Mouse (Mus musculus) spleen, postnatal 4 days (tissue): ENCODE results near the gene Lipc.

Experiments used
- DNase-seq, 2 experiments: peaks; one replicate each; pipeline ENCODE4 v3.0.0; 2022; ENCODE audit warnings: low spot score in 2 of 2

Gene Lipc

DNA sequence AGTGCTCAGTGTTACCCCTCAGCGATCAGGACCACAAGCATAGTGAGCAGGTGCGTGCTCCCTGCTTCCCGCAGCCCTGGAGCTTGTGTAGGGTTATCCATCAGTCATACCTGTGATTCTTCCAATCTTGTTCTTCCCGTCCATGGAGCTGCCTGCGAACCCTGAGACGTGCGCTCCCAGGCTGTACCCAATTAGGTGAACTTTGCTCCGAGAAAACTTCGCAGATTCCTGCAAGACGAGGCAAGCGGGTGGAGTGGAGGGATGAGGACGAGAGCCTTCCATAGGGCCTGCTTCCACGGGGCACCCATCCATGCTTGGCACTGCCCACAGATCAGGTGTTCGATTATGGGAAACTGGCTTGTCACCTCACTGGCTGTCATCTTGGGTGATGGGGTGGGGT is 133.3 kb downstream of the Lipc start:
- no peak for DNase-seq

DNA sequence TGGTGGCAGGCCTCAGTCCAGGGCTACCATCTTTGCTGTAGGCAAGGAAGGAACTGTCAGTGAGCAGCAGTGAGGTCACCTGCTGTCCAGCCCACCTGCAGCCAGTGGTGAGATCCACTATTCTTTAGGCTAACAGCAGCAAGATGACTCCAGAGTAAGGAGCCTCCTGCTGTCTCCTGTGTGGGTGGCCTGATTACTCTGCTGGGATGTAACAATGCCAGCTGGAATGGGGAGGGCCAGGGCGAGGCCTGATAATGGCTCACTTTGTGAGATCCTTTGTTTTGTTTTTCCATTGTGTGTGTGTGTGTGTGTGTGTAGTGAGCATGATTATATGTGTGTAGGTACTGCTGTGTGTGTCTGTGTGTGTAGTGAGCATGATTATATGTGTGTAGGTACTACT is 134.6 kb downstream of the Lipc start:
- DNase-seq = no peak

DNA sequence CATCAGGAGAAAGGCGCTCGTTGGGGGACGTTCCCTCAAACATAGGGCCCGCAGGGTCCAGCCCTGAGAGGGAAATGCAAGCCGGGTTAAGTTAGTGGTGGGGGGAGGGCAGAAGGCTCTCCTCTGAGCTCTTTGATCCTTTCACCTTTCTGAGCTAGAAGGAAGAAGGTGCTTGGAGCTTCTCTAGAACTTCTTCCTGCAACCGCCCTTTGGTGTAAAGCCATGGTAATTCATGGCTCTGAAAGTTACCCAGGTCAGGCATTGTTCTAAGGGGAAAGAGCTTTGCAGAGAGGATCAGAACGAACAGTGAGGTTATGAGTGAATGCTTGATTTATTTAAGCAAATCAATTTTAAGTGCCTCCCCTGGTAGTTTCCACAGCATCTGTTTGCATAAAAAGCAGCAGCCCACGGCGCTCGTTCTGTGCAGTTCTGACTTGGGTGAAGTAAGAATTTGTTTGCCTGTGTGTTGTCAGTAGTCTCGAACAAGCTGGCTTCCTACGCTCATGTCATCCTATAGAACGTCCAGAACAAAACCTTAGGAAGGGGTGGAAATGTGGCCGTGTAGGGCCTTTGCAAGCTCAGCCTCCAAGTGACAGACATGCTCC is 135.2 kb downstream of the Lipc start:
- no peak for DNase-seq

DNA sequence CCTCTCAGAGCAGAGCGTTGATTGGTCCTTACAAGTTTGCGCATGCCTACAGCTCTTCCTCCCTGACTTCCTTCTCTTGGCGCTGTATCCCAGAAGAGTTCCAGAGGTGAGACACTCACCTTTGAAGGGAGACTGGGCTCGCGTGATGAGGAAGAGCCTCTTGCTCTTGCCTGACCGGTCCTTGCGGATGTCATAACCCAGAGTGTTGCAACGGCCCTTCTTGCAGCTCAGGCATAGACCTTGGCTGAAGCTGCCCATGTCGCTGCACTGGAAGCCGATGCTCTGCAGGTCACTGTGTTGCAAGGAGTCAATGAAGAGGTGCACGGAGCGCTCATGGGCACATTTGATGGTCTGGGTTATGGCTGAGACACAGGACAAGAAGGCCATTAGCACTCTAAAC is 139.5 kb downstream of the Lipc start:
- peak in 1 of 2 experiments; percentile 44 for DNase-seq

DNA sequence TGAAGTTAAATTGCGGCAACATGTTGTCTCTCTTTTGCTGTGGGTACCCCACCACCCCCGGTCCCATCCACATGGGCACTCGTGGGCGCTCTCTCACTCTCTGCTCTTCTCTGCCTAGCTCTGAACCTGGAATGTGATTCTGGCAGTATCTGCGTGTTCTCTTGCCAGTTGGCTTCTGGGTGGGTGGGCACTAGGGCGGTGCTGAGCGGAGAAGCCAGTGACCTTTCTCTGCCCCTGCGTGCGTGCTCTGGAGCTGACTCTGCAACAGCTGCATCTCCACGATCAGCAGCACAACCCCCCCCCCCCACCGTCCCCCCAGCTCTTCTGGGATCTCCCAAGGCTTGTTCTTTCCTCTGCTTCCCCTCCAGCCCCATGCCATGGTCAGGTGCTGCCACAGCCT is 144.3 kb downstream of the Lipc start:
- no peak for DNase-seq

DNA sequence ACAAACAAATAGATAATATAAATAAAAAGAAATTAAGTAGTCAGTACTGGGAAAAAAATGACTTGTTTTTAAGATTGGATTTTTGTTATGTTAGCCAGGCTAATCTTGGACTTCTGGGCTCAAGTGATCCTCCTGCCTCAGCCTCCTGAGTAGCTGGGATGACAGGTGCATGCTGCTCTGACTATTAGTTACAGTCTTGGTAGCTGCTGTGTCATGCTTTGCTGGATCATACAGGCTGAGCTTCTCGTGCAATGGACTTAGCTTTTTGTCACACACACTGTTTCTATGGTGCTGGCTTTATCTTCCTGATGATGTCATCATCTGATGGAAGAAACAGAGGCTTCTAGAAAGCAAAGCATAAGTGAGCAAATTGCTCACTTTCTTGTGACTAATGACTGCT is 146.0 kb downstream of the Lipc start:
- no peak for DNase-seq

DNA sequence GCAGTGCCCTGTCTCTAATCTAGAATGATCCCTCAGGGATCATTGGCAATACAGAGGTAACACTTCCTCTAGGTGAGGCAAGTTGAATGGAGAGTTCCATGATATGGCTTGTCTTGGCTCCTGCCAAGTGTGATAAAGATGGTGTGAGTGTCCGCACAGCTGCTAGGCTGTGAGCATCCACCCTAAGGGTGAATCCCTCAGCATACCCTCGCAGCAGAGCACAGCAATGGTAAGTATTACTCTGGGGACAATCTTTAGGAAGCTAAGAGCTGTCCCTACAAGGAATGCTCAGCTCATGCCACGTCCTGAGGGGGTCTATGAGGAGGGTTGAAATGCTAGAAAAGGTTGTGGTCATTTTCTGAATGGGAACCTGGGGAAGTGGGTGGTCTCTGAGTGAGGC is 149.2 kb downstream of the Lipc start:
- no peak for DNase-seq

DNA sequence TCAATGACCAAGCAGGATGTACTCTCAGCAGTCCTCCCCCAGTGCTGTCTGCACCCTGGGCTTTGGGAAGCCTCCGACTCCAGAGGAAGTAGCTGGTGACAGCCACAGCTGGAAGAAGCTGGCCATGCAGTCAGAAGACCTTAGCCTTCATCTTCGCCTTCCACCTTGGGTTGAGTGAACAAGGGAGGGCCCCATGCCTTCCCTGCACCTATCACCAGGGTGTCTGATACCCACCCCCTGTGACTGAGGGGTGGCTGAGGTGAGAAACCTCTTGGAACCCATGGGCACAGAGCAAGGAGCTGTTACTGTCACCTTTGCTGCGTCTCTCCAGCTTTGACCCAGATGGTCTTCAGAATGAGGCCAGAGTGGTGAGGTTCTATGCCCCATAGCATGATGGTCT is 150.3 kb downstream of the Lipc start:
- no peak for DNase-seq

DNA sequence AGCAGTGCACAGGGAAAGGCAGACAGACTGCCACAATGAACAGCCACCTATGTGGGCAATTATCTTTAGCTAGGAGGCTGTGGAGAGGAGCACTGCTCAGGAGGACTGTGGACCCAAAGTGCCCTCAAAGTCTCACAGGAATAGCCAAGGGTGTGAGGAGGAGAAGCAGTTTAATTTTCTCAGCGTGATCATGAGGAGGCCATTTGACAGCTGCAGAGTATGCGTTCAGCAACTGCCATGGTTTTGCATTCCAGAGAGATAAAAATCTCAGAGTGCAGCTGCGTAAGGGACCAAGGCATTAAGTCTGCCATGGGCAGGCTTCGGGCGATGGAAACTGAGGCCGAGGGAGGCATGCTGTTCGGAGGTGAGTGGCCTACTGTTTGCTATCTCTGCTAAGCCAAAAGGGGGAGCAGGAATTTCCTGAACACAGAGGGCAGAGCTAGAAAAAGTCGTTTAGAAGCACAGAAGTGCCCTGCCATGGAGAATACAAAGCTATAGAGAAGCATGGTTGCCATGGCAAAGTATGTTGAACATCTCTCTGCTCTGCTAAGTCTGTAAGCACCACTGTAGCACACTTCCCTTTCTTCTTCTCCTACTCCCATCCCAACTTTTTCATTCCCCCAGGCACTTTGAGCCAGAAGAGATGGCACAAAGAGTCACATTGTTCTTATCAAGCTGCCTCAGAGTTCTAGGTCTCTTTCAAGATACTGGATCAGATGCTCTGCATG is 151.3 kb downstream of the Lipc start:
- no peak for DNase-seq

DNA sequence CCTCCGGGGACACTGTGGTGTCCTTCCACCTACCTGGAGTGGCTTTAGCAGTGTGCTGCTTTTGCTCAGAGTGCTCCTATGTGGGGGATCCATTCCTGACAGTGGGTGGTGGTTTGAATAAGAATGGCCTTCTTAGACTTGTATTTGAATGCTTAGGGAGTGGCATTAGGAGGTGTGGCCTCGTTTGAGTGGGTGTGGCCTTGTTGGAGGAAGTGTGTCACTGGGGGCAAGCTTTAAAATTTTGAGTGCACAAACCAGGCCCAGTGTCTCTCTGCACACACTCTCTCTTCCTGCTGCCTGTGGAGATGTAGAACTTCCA is 156.6 kb downstream of the Lipc start:
- no peak for DNase-seq

DNA sequence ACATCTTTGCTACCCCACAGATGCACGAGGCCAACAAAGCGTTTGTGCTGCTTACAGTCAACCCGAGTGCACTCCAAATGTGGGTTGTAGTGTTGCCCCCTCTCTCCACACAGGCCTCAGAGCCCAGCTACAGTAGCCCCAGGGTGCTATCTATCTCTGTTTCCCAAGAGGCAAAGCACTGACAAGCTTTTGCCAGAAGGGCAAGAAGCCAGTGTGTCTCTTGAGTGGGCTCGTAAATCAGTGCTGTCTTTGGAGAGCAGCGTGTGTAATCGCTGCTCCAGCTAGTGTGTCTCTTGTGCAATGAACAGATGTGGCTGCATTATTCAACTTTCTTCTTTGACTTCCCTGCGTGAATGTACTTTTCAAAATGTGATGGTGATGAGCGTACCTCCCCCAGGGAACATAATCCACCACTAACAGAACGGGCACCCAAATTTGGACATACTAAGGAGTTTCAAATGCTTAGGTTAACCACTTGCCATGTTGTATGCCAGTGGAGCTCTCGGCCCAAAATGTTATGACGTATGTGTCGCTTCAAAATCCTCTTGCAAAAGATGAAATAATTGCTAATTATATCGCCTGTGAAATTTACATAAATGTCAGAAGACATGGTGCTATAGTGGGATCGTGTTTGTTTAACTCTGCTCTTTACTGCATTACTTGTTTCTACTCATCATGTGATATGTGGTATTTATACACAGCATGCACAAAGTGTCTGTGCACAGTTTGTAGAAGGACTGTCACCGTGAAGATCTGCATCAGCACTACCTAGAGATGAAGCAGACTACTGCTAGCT is 157.2 kb downstream of the Lipc start:
- no peak for DNase-seq

DNA sequence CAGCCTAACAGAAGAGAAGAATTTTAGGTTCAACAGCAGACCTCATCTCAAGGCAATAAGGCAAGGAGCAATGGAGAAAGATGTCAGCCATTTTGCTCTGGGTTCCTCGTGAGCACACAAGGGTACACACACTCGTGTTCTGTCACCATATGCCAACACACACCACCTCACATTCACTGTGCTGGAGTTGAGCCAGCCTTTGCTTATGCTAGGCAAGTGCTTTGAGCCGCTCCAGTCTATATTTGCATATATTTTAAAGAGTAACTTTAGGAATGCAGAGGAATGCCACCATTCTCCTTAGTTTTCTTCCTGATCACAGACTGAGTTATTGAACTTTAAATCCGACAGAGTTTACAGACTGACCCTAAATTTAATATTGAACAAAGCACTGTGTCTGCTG is 161.4 kb downstream of the Lipc start:
- no peak for DNase-seq

DNA sequence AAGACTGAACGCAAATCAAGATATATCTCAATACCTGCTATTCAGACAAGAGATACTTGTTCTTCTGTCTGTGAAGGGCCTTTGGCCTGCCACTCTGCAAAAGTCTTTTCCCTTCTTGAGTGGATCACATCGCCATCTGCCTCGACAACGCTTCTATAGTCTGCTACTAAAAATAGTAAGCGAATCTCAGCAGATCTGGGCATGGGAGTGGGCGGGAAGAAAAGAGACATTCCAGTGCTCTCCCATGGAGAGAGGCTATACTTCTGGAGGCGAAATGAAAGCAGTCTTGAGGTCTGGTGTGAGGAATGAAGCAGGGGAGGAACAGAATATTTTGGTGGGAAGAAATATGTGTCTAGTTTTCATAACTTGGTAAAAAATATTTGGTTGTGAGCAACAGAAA is 163.3 kb downstream of the Lipc start:
- DNase-seq = no peak

DNA sequence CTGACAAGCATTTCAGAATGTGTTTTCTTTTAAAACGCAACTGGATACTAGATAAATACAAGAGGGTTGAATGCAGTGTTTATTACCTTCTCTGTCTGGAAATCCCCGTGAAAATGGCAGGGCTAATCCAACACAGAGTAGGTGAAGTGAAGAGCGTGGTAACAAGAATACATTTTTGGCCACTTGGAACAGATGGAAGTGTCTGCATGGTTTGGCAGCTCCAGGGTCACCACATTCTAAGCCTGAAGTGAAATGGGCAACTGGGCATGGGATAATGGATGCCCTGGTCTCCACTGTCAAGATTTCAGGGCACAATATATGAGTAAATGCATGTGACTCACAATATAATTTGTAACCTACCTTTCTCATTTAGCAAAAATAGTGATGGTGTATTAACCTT is 169.8 kb downstream of the Lipc start:
- DNase-seq = no peak

DNA sequence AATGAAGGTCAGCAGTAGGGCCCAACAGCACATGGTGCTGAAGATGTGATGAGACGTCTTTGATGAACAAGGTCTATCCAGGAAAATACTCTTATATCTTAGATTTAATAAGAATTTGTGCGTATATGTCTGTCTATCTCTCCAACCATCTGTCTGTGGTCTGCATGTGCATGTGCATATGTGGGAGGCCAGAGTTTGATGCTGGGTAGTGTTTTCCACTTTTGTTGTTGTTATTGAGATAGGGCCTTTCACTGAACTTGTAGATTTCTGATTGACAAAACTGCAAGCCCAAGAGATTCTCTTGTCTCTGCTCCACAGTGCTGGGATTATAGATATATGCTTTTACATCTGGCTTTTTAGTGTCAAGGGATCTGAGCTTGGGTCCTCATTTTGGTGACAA is 176.5 kb downstream of the Lipc start:
- DNase-seq = no peak

DNA sequence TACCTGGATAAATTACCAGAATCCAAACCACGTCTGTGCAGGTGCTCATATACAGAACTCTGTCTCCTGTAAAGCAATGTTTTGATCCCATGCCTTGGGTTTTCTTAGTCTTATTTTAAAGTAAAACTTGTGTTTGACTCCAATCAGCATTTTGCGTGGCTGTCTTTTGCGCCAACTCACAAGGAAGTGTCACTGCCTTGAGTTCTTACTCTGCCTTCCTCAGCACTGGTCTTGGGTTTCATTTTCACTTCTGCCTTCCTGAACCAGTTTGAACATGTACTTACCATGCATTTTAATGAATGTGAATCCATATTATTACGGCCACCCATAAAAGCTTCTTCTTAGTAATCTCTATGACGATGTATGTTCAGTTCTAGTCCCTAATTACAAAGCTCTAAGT is 191.1 kb downstream of the Lipc start:
- no peak for DNase-seq

DNA sequence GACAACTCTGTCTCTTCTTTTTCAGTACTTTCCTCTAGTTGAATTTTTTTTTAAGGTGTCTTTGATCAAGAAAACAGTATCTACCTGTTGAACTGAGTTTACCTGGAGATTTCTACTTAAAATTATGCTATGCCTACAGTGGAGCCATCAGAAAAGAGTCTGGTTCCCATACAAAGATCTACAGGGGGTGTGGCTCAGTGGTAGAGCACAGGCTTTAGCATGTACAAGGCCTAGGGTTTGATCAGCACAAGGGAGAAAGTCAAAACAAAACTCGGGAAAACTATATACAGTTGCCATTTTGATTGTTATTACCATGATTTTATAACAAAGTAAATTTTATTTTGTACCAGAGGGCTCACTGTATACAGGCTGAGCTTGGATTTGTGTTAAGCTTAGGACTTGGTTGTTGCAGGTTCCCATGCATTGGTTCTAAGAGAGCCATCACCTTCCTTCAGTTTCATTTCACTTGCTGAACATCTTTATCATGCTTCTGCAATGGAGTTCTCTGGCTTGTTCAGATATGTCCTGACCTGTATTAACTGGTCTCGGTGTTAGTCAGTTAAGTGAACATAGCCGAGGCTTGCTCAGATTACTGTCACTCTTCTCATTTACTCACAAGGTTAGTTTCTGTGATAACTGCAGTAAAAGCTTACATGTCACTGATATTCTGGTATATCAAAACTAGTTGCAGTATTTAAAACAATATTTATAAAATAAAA is 200.4 kb downstream of the Lipc start:
- DNase-seq = no peak
